Mouse (Mus musculus): ENCODE results near the gene Fbxl16. TPM values are rescaled to one million over a fixed set of nuclear protein-coding genes. Genes with fewer than 3 reads are reported as not detected.

Gene Fbxl16
- 1.6 and 2.1 TPM in 2 replicates for polyA plus RNA-seq (2012; rRNA removed)

DNA sequence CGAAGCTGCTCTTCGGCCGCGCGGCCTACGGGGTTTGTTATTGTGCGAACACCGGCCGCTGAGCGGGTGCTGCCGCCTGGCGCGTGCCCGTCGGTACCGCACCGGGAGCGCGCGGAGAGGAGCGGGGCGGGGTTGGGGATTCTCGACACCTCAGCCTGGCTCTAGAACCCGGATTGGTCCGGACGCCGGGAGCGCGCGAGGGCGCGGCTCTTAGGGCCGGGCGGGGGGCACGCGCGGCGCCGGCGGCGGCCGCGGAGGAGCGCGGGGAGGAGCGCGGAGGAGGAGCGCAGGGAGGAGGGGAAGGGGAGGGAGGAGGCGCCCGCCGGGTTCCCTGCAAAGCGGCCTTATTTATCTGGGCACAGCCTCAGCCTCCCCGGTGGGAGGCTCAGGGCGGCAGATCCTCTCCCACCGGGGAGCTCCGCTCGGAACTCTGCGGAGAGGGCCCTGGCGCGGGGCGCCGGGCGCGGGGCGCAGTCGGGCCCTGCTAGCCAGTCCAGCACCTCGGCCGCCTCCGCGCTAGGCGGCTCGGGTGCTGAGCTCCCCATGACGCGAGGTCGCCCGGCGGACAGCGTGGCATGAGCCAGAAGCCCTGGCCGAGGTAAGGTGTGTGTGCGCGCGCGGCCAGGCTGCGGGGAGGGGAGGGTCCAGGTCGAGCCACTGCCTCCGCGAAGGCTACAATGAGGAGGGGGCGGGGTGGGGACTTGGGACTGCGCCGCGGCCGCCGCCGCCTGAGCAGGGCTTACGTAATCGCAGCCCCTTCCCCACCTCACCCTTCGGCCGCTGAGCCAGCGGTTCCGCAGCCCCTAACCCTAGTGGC lies at the start of gene Fbxl16:
TSS of gene Fbxl16 (plus strand) at position 297 of the 817 bp plus-strand sequence.
- 1% methylated on average over 87 of the region's 100 CpGs for WGBS
- DNase-seq (ENCODE audit: low read depth, low spot score) = no peak

DNA sequence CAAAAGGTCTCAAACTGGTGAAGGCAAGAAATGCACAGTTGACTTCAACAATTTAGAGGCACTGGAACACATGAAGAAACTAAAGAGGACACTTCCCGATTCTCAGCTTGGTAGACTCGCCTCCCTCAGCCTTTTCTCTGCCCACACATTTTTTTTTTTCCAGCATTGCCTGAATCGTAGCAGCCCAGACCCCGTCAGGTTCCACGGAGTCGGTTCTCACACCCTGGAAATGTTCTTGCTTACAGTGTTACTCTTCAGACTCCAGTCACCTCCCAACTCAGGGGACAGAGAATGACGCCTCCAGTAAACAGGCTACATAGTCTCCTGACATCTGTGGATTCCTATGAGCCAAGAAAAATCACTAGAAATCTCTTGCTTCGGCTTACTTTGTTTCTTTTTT lies 48.7 kb upstream of the Fbxl16 start:
- no peak for DNase-seq (ENCODE audit: low read depth, low spot score)
- WGBS = 70% methylated on average over 8 of the region's 8 CpGs

DNA sequence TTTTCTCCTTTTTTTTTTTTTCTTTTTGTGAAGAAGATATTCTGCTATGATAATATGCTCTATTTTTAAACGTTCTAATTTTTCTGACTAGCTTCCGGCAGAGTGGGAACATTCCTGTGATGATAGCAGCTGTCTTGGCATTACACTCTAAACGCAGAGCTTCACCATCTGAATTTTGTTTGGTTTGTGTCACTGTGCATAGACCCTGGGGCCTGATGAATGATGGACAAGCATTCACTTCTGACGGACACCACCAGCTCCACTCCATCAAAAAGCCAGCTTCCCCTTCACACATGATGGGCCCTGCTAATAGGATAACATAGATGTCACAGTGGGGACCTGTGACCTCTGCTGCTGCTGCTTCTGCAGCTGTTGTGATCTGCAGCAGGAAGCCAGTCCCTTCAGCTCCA lies 47.3 kb upstream of the Fbxl16 start:
- DNase-seq (ENCODE audit: low read depth, low spot score) = no peak
- WGBS = 48% methylated on average over 4 of the region's 4 CpGs

DNA sequence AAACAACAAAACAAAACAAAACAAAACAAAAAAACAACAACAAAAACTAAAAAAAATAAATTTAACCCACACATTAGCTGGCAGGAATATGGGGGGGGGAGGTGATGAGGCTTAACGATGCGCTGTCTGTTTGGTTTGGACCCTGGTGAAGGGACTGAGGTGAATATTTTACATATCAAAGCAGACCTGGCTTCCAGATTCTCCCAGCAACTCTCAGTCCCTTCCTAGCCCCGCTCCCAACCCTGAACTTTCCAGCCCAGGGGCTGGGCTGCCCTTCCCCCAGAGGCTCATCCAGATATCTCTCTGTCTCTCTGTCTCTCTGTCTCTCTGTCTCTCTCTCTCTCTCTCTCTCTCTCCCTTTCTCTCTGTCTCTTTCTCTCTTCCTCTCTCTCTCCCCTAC lies 46.3 kb upstream of the Fbxl16 start:
- no peak for DNase-seq (ENCODE audit: low read depth, low spot score)
- WGBS = 46% methylated on average over 3 of the region's 3 CpGs

DNA sequence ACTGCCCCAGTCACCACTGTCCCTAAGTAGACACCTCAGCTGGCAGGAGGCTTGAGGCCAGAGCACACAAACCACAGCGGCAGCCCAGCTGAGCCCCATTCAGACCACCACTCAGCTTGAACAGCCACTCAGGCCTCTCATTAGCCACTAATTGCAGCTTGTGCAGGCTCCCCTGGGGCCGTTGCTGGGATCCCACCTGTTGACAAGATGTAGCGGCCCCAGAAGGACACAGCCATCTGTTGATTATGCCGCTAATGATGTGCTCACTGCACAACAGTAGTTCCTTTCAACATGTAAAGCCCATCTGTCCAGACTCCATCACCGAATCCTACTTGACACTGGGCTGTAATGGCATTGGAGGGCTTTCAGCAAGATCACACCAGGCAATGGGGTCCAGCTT lies 43.0 kb upstream of the Fbxl16 start:
- WGBS = 69% methylated on average over 5 of the region's 5 CpGs

DNA sequence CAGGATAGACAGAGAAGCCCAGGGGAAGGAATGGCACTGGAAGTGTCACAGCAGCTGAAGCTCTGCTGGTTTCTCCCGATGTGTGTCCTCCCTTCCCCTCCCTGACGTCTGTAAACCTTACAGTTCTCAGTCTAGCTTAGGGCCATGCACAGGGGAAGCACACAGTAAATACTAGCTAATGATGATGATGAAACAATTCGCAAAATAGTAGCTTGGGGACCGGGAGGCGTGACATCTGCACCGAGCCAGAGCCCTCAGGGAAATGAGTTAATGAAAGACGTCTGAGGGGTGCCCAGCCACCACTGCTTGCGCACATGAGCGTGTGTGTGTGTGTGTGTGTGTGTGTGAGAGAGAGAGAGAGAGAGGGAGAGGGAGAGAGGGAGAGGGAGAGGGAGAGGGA lies 39.6 kb upstream of the Fbxl16 start:
- DNase-seq (ENCODE audit: low read depth, low spot score) = no peak
- WGBS = 51% methylated on average over 9 of the region's 9 CpGs

More for the DNA sequence above, 43.0 kb upstream of the Fbxl16 start:
- DNase-seq (ENCODE audit: low read depth, low spot score) = no peak

DNA sequence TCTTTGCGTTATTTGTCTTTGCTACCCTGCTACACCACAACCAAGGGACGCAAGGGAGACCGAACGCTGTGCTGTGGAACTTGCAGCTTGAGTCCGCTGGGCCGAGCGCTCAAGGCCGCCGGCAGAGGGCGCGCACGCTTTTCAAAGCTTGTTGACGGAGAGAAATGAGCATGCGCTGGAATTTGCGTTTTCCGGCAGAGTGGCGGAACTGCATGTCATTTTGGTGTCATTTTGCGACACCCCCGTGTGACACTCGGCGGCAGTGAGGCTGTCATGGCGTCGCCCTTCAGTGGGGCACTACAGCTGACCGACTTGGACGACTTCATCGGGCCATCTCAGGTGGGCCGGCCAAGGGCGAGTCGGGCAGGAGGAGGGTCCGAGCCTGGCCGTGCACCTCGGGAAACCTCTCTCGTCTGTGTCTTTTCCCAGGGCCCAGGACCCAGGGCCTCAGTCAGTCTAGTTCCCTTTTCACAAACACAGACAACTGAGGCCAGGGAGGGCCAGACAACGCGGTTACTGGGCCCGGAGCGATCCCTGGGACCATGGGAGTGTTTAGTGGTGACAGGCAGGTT lies 35.2 kb upstream of the Fbxl16 start, which contains the start of gene Narfl:
TSS of gene Narfl (plus strand) at position 228 of the 572 bp plus-strand sequence.
- under 1% methylated on average over 37 of the region's 37 CpGs for WGBS
- peak; percentile 93 for DNase-seq (ENCODE audit: low read depth, low spot score)

GRCm38 (mm10) chr17:25775318-25776062 lies 33.4 kb upstream of the Fbxl16 start:
- WGBS = 74% methylated on average over 10 of the region's 10 CpGs
- no peak for DNase-seq (ENCODE audit: low read depth, low spot score)

- DNase-seq (ENCODE audit: low read depth, low spot score) = no peak
These were observed 30.9 kb upstream of the Fbxl16 start for GRCm38 (mm10) chr17:25777948-25778347.

DNA sequence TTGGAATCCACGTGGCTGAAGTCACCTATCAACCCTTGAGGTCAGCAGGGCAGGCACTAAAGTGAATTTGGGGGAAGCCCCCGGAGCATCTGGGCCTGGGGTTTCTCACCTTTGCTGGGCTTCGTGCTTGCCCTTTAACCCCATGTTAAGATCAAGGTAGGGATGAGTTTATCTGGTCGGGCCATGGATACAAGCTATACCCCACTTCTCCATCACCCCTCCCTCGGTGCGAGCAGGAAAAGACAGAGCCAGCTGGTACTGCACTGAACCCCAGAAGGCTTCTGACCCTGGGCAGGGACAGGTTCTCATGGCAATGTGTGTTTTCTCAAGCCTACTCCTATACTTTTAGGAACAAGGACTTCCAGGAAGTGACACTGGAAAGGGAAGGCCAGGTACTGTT lies 27.5 kb upstream of the Fbxl16 start:
- no peak for DNase-seq (ENCODE audit: low read depth, low spot score)
- WGBS = 75% methylated on average over 6 of the region's 6 CpGs

More at GRCm38 (mm10) chr17:25777948-25778347, 30.9 kb upstream of the Fbxl16 start:
- whole genome bisulfite sequencing = 94% methylated on average over 5 of the region's 5 CpGs

- 58% methylated on average over 7 of the region's 7 CpGs for WGBS
- no peak for DNase-seq (ENCODE audit: low read depth, low spot score)
These were observed 25.8 kb upstream of the Fbxl16 start for GRCm38 (mm10) chr17:25783086-25783485.

GRCm38 (mm10) chr17:25783861-25784574 lies 24.9 kb upstream of the Fbxl16 start:
- DNase-seq (ENCODE audit: low read depth, low spot score) = no peak
- WGBS = 74% methylated on average over 15 of the region's 15 CpGs

GRCm38 (mm10) chr17:25785281-25785745 lies 23.6 kb upstream of the Fbxl16 start, which contains the start of gene Haghl:
Gene Haghl, minus strand, starts transcription at chr17:25785673.
- DNase-seq (ENCODE audit: low read depth, low spot score) = peak; percentile 87

GRCm38 (mm10) chr17:25786280-25786679 lies 22.6 kb upstream of the Fbxl16 start, which contains the start of gene Ccdc78:
Gene Ccdc78, plus strand, starts transcription at chr17:25786580.
- 73% methylated on average over 3 of the region's 3 CpGs for WGBS
- DNase-seq (ENCODE audit: low read depth, low spot score) = no peak

More at GRCm38 (mm10) chr17:25785281-25785745, 23.6 kb upstream of the Fbxl16 start, which contains the start of gene Haghl:
- WGBS = under 1% methylated on average over 23 of the region's 23 CpGs

- no peak for DNase-seq (ENCODE audit: low read depth, low spot score)
- WGBS = 91% methylated on average over 9 of the region's 9 CpGs
These were observed 21.9 kb upstream of the Fbxl16 start for GRCm38 (mm10) chr17:25786781-25787504.

- WGBS = 20% methylated on average over 19 of the region's 19 CpGs
- DNase-seq (ENCODE audit: low read depth, low spot score) = no peak
These were observed 17.5 kb upstream of the Fbxl16 start for GRCm38 (mm10) chr17:25791320-25791842.

GRCm38 (mm10) chr17:25791843-25792527 lies 16.9 kb upstream of the Fbxl16 start:
- WGBS = under 1% methylated on average over 45 of the region's 45 CpGs
- DNase-seq (ENCODE audit: low read depth, low spot score) = peak; percentile 39

- DNase-seq (ENCODE audit: low read depth, low spot score) = no peak
- WGBS = under 1% methylated on average over 14 of the region's 14 CpGs
These were observed 16.3 kb upstream of the Fbxl16 start, which contains the start of gene Fam173a for GRCm38 (mm10) chr17:25792615-25793014. Gene Fam173a, minus strand, starts transcription at chr17:25792901.
